Mouse (Mus musculus) left cerebral cortex, postnatal 36 days (tissue): Measurements from ENCODE around the gene Tyk2. TPM values are rescaled to one million over a fixed set of nuclear protein-coding genes. Genes with fewer than 3 reads are reported as not detected.

Experiments
- DNase-seq, 2 experiments: peaks; one replicate each; pipeline ENCODE4 v3.0.0; 2021 to 2022; ENCODE audit warnings: low spot score in 2 of 2, mixed read lengths in 1 of 2
- intact Hi-C: fragments of 180-260 bp; cut with DNase I; formaldehyde crosslinking; loops from one replicate; pipeline ENCODE4 v1.15.1; 2025
- total RNA-seq, 2 experiments: library from RNA; stranded (reverse); gene quantifications; 2 replicates each; pipeline ENCODE4 v1.2.3; 2021

Tyk2 gene
- total RNA-seq, 2 experiments from 2014 or later, result 9.1 to 15.3 TPM

DNA sequence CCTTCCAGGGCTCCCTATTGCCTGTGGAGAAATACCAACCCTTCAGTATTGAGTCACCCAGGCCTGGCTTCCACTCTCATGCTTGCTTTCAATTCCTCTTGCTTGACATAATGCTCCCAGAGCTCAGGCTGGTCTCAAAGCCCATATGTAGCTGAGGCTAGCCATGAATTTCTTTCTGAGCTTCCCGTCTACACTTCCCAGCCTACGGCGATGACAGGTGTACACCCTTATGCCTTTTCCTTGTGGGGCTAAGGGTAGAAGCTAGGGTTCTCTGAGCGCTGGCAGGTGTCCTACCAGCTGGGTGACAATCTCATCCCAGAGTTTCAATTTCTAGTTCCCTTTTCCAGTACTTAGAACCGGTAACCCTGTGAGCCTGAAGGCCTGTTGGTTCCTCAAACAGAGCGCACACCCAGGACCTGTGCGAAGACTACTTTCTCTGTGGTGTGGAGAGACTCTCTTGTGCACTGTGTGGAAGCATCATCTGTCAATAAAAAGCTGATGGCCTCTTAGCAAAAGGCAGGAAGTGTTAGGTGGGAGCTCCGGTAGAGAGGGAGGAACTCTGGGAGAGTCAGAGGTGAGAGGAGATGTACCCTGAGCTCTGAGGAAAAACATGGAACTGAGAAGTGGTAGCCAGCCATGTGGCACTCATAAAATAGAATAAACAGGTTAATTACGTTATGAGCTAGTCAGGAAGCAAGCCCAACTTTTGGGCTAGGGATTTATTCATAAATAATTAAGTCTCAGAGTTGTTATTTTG lies 5.4 kb downstream of the Tyk2 start:
- intact Hi-C loops, result no loop called here
- DNase-seq, result no peak

DNA sequence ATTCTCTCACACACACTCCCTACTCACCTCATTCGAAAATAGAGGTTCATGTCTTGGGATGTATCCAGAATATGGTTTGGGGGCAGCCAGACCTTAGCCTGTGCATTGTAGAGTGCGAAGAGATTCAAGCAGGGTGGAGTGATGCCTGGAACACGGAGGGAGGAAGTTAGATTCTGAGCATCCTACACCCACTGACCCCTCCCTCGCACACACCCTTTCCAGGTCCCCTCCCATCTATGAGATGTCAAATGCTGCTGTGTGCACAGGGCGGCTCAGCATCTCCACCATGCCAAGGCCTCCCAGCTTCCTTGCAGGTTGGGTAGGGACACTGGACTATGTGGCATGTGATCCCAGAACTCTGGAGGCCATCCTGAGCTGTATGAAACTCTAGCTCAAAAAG lies 6.2 kb downstream of the Tyk2 start:
- intact Hi-C loops, result no loop called here
- DNase-seq, result no peak

- intact Hi-C loops, result no loop called here
- DNase-seq, result no peak
Measured at GRCm38 (mm10) chr9:21121483-21121882, 9.6 kb downstream of the Tyk2 start.

- intact Hi-C loops, result no loop called here
- DNase-seq, result no peak
Measured at GRCm38 (mm10) chr9:21117073-21117472, 14.0 kb downstream of the Tyk2 start.

DNA sequence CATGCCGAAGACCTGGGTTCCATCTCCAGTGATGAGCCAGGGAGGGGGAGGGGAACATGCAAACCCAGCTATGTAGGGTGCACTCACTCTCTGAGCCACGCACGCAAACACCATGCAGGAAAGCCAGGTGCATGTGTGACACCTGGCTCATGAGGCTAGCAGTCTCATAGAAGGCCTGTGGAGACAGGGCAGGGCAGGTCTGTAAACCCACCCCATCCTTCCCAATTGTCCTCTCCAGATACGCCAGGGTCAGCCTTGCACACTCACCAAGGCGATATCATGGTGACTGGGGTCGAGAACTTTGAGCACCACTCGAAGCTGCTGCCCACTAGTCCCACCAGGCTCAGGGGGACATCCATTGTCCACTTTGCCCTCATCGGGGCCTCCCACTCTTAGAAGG lies 15.9 kb downstream of the Tyk2 start:
- intact Hi-C loops, result no loop called here
- no peak for DNase-seq

DNA sequence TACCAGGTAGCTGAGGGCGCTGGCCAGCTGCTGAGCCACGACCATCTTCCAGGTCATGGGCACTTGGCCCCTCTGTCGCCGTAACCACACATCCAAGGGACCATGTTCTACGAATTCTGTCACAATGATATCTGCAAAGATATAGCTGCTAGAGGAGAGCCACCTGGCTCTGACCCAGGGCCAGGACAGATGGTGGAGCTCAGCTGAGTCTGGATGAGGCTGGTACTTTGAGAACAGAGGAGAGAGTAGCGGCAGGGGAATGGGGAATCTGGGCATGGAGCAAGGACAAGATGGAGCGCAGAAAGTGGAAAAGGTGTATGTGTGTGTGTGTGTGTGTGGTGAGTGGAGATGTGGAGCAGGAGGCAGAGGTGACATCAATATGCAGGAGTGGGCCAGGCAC lies 16.9 kb downstream of the Tyk2 start:
- DNase-seq, result no peak
- intact Hi-C loops, result no loop called here

- DNase-seq, result no peak
- intact Hi-C loops, result no loop called here
Measured at GRCm38 (mm10) chr9:21113751-21114150, 17.3 kb downstream of the Tyk2 start.

DNA sequence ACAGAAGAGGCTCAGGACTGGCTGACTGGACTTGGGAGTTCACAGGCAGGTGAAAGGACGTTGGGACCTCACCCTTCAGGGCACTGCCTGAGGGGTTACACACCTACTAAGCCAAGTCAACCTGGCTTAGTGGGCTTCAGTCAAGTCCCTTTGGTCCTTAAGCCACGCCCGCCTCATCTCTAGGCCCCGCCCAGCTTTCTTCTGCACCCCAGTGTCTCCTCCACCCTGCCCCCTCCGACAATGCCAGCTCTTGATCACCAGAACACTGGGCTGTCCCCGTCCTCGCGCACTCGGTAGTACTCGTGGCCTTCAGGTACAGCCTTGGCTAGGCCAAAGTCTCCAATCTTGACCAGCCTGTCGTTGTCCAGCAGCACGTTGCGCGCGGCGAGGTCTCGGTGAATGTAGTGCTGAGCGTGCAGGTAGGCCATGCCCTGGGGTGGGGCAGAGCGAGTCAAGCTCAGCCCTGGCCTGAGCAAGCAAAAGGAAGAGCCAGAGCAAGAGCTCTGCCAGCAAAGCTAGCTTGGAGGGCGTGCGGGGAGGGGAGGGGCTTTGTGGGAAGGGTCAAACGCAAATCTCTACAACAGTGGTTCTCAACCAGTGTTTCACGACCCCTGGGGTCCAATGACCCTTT lies 23.3 kb downstream of the Tyk2 start:
- intact Hi-C loops, result no loop called here
- no peak for DNase-seq

DNA sequence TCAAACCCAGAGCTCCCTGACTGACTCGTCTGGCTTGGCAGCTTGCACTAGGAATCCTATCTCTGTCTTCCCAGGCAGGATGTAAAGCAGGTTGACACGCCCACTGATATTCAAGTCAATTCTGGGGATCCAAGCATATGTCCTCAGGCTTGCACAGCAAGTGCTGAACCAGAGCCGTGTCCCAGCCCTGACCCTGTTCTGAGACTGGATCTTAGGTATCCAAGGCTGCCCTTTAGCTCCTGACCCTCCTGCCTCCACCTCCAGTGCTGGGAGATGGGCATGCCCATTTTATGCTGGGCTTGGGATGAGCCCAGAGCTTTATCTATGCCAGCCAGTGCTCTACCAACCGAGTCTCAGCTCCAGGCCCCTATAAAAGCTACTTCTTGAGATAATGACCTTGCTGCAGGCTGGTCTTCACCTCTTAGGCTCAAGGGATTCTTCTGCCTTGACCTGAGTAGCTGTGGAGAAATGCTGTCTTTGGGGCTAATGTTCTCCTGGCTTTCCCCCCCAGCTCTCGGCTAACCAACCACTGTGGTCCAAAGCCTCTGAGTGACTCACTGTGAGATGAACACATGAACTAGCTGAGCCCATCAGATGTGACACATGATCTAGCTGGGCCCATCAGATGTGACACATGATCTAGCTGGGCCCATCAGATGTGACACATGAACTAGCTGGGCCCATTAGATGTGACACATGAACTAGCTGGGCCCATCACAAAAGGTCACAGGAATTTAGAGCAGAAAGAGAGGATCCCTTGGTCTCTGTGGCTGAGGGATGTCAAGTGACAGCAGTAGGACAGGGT lies 25.1 kb downstream of the Tyk2 start:
- intact Hi-C loops, result no loop called here
- no peak for DNase-seq

- intact Hi-C loops, result no loop called here
Measured at GRCm38 (mm10) chr9:21104814-21105213, 26.2 kb downstream of the Tyk2 start.

DNA sequence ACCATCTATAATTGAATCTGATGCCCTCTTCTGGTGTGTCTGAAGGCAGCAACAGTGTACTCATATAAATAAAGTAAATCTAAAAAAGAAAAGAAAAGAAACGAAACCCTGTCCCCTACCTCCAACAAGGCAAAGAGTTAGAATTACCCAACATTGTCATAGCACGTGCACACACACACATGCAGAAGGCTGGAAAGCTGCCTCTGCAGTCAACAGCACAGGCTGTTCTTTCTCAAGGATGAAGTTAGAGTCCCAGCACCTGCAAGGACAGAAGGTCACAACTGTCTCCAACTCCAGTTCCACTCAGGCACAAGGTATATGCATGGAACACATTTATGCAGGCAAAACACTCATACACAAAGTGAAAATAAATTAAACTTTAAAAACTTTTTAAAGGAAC lies 29.0 kb downstream of the Tyk2 start:
- no peak for DNase-seq
- intact Hi-C loops, result no loop called here

More at GRCm38 (mm10) chr9:21104814-21105213, 26.2 kb downstream of the Tyk2 start:
- DNase-seq, result no peak

DNA sequence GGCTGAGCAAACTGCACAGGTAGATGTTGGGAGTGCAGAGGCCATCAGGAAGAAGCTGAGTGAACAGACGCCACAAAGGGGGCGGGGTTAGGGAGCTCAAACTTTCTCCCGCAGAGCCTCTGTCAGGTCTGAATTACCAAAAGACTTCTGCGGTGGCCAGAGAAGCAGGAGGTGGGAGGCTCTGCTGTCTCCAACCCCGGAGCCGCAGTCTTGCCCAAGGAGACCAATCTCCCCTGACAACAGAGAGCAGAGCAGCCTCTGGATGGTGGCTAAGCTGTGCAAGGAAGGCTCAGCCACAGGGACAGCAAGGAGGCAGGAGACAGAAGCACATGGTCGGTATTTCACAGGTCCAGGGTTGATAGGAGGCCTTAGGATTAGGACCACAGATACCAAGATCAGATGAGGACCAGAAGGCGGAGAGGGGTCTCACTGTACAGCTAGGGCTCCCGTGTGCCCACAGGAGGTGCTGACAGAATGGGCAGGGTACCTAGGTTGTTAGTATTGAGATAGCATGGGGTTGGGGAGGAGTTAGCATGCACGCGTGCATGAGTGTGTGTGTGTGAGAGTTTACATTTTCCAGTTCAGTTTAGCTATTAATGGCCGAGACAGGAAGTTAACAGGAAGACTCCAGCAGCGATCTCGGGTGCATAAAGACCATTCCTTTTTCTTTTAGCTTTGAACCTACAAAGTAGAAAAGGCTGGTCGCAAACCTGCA lies 30.4 kb downstream of the Tyk2 start:
- DNase-seq, result no peak
- intact Hi-C loops, result no loop called here

DNA sequence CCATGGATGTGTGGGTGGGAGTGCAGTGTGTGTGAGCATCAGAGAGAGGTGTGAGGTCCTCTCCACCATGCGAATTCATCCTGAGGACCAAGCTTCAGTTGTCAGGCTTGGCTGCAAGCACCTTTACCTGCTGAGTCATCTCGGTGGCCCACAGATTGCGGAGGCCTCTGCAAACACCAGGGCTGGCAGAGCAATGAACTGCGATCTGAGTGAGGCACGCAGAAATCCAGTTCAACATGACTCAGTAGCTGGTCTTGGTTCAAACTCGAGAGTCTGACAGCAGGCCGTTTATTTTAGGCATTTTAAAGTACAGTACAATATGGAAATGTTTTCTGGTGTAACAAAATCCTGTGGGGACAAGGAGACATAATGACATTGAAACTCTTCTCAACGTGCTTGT lies 33.2 kb downstream of the Tyk2 start:
- intact Hi-C loops, result no loop called here
- DNase-seq, result peak; percentile 72 to 78

GRCm38 (mm10) chr9:21095958-21096357 lies 35.1 kb downstream of the Tyk2 start:
- no peak for DNase-seq
- intact Hi-C loops, result no loop called here

GRCm38 (mm10) chr9:21093423-21093822 lies 37.6 kb downstream of the Tyk2 start:
- DNase-seq, result no peak
- intact Hi-C loops, result loop anchor here (5.0 kb wide), 1 partner anchor 39 kb away; the partner anchor contains the start of gene Tyk2

DNA sequence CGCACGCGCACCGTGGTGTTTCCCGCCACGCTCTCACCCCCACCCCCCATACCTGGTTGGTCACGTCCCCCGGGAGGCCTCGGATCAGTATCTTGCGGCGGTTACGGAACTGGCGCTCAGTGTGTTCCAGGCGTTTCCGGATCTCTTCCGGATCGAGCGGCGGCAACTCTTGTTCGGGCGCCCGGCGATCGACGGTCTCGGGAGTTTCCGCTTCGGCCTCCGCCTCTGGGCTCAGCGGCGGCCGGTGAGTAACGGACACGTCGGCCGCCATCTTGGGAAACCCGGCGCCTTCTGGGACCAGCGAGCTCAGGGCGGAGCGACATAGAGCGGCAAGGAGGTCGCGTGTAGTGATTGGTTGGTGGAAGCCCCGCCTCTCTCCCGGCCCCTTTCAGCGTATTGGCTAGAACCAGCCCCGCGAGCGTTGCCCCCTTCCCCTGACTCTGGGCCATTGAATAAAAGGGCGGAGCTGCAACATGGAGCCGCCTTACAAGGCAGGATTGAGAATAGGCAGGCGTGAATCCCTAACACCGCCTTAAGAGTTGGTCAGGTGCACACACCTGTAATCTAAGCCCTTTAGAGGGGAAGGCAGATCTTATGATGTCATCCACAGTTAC lies 39.2 kb downstream of the Tyk2 start, which contains the start of the genes Gm38431 and Raver1:
TSS of gene Gm38431 (minus strand) at position 291 of the 614 bp plus-strand sequence.
TSS of gene Raver1 (minus strand) at position 302 of the 614 bp plus-strand sequence.
- intact Hi-C loops, result loop anchor here (5.0 kb wide), 1 partner anchor 40 kb away; the partner anchor contains the start of gene Tyk2
- DNase-seq, result peak; percentile 97

DNA sequence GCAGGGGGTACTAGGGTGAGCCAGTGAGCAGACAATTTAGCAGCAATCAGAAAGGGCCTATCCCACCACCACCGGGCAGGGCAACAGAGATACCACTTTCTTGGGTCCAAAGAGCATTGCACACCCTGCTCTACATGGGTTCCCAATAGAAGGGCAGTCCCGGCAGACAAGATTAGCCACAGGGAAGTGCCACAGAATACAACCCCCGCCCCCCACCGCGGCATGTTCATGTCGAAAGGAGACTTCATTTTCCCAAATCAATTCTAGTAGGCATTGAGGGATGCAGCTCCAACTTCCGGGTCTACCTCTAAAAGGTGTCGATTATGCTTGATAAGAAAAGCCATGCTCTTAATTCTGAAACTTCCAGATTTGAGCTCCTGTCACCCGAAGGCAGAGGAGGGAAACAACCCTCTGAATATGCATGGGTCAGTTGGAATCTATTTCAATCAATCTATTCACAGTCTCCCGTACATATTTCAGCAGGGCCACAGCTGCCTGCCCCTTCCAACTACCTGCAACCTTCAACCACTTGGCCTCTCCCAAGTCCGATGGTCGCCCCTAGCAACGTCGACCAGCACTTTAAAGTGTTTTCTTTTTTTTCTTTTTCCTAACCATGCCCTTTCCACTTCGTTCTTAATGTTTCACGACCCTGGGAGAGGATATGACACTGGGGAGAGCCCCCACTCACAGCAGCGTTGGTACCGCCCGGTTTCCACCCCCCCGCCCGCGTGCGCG lies 39.9 kb downstream of the Tyk2 start:
- no peak for DNase-seq
- intact Hi-C loops, result loop anchor here (5.0 kb wide), 1 partner anchor 41 kb away; the partner anchor contains the start of gene Tyk2

DNA sequence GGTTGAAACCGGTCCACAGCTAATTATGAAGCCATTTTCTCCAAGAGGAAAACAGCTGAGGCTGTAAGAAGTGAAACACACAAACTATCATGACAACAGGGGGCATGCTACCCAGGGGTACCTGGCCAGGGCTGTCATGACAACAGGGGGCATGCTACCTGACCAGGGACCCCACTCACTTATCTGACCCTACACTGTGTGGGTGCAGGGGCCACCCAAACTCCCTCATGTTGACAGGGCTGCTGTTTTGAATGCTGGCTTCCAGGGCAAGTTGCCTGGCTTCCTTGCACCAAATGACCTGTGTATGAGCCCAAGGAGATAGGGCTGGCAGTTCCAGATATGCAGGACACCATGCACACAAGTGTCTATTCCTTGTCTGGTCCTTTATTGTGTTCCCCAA lies 40.5 kb downstream of the Tyk2 start:
- intact Hi-C loops, result loop anchor here (5.0 kb wide), 1 partner anchor 42 kb away; the partner anchor contains the start of gene Tyk2

More for the DNA sequence above, 40.5 kb downstream of the Tyk2 start:
- no peak for DNase-seq
